Mouse (Mus musculus) olfactory bulb, adult 2 months (tissue): Measurements from ENCODE around the gene Ptms.

Experiments
- CTCF ChIP-seq: fragments of 200-500 bp; IDR thresholded peaks from 2 replicates; pipeline ENCODE4 v1.5.1; 2012; ENCODE audit warnings: low read depth, mild to moderate bottlenecking, low read length, moderate library complexity; ENCODE audit not compliant: insufficient read depth
- POLR2A ChIP-seq: fragments of 200-500 bp; IDR thresholded peaks from 2 replicates; pipeline ENCODE4 v1.6.1; 2012; ENCODE audit warnings: mild to moderate bottlenecking, low read depth, low read length, moderate library complexity; ENCODE audit not compliant: insufficient read depth

DNA sequence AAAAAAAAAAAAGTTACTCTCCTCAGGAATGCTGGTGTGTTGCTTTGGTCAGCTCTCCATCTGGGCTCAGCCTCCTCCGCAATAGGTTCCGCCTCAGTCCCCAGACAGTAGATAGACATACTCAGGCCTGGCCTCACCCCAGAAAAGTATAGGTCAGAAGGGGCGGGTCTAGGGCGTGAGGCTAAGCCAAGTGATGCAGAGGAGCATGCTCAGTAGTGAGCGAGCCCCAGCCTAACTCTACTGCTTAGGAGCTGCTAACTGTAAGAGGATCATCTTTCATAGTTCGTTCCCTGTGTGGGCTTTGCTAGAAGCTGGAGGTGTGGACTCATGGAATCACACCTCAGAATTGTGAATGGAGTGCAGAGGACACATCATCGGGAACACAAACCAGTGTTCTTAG, 18.7 kb upstream of the Ptms start:
- TF ChIP-seq POLR2A = no peak
- TF ChIP-seq CTCF = no peak
